ENCODE assay signal across 18 mouse cellular contexts in genomic region chr9:70248826-70249225, GRCm38 (mm10). TPM values are rescaled to one million over a fixed set of nuclear protein-coding genes. Genes with fewer than 3 reads are reported as not detected.
DNase-seq lines count a peak whose midpoint lies in the region; ATAC-seq and TF ChIP-seq lines count a peak whose summit lies in the region.
"Had no signal": no experiment of that assay in that cellular context is flagged by ENCODE, and none has a peak within 500 bp of the region (broad histone marks: within the 10 kb centered on the region; RNA-seq: fewer than 3 reads in every experiment).

No protein-coding gene starts in this region.

- no peaks in the 10 kb centered on the region for H3K27me3 ChIP-seq in stomach, embryonic 16.5 days (ENCODE audit: control insufficient read depth, insufficient read depth, low read length)
- H3K27me3 ChIP-seq in stomach, postnatal 0 days (ENCODE audit: control insufficient read depth, insufficient read depth, low read length): no peaks in the 10 kb centered on the region
- H3K27me3 ChIP-seq: embryonic facial prominence, embryonic 13.5 days had no signal

- TF ChIP-seq CTCF in stomach, postnatal 0 days (IDR thresholded peaks at IDR 0.05; ENCODE audit: low read depth): no peak
- TF ChIP-seq CTCF in bone marrow macrophage, adult 2 months (IDR thresholded peaks at IDR 0.05; ENCODE audit: low read depth, low read length): no peak

- H3K4me3 ChIP-seq in stomach, embryonic 16.5 days (replicated peaks; ENCODE audit: low read length): no peak overlapping the region
- no peak overlapping the region for H3K4me3 ChIP-seq in stomach, postnatal 0 days (ENCODE audit: low read depth, low read length)
- no peak overlapping the region for H3K4me3 ChIP-seq in bone marrow macrophage, adult 2 months (ENCODE audit: insufficient read depth, low read length)
- H3K4me3 ChIP-seq: embryonic facial prominence, embryonic 13.5 days had no signal

- H3K9me3 ChIP-seq in stomach, embryonic 16.5 days (replicated peaks; ENCODE audit: control insufficient read depth, low read length): no peaks in the 10 kb centered on the region
- H3K9me3 ChIP-seq in stomach, postnatal 0 days (ENCODE audit: control insufficient read depth, low read length): no peaks in the 10 kb centered on the region

- ATAC-seq in stomach, embryonic 16.5 days (ENCODE audit: insufficient read depth, low FRiP score): peak; percentile 43; the same call in 1 of the 2 replicates
- no peak; the same call in 1 of the 2 replicates for ATAC-seq in stomach, postnatal 0 days (ENCODE audit: low FRiP score, low TSS enrichment)
- ATAC-seq: forebrain, postnatal 0 days had no signal

- H3K27ac ChIP-seq in stomach, embryonic 16.5 days (ENCODE audit: low read length): no peak overlapping the region
- no peak overlapping the region for H3K27ac ChIP-seq in stomach, postnatal 0 days (replicated peaks)
- peak overlapping the region; percentile 39; the same call in 1 of the 2 replicates for H3K27ac ChIP-seq in bone marrow macrophage, adult 2 months (ENCODE audit: insufficient read depth, low read depth, low read length)
- H3K27ac ChIP-seq: embryonic facial prominence, embryonic 13.5 days had no signal

- H3K4me1 ChIP-seq in stomach, embryonic 16.5 days (ENCODE audit: control insufficient read depth, insufficient read depth, low read length): peaks cover 10% of the 10 kb centered on the region
- 0 out of 2 replicates have a peak, but pooled peaks cover 2% of the 10 kb centered on the region for H3K4me1 ChIP-seq in stomach, postnatal 0 days (replicated peaks; ENCODE audit: control insufficient read depth, insufficient read depth)
- peaks cover 58% of the 10 kb centered on the region for H3K4me1 ChIP-seq in bone marrow macrophage, adult 2 months (ENCODE audit: control insufficient read depth, insufficient read depth, low read length)

- TF ChIP-seq POLR2A in bone marrow macrophage, adult 2 months (IDR thresholded peaks at IDR 0.05; ENCODE audit: borderline replicate concordance, low read depth, low read length): no peak

- no peak overlapping the region for H3K9ac ChIP-seq in stomach, embryonic 16.5 days (ENCODE audit: low read length)
- H3K9ac ChIP-seq in stomach, postnatal 0 days (ENCODE audit: low read length): no peak overlapping the region
- H3K9ac ChIP-seq: embryonic facial prominence, embryonic 13.5 days; forebrain, postnatal 0 days; lung, embryonic 14.5 days had no signal

- peak; percentile 82 for DNase-seq in adrenal gland, adult 2 months
- no peak for DNase-seq in adrenal gland, postnatal 25 days
- DNase-seq in stomach, postnatal 0 days (ENCODE audit: low spot score): no peak
- no peak for DNase-seq in urinary bladder, adult 2 months (ENCODE audit: low spot score)
- DNase-seq in right cerebral cortex, postnatal 14 days: no peak
- no peak for DNase-seq in B cell, adult 2 months
- DNase-seq: cerebellum, adult 9-11 months; forebrain, postnatal 0 days; gastrocnemius, postnatal 14 days; layer of hippocampus, postnatal 36 days; left cerebral cortex, postnatal 4 days; lung, embryonic 14.5 days; midbrain, embryonic 14.5 days; right cerebral cortex, adult 18-20 months had no signal

- no peak overlapping the region for H3K4me2 ChIP-seq in stomach, embryonic 16.5 days (ENCODE audit: low read depth, low read length)
- H3K4me2 ChIP-seq in stomach, postnatal 0 days (replicated peaks; ENCODE audit: low read depth): no peak overlapping the region
- H3K4me2 ChIP-seq: embryonic facial prominence, embryonic 13.5 days; liver, embryonic 11.5 days; lung, embryonic 14.5 days had no signal

- 77% methylated on average over 4 of the region's 4 CpGs for WGBS in stomach, embryonic 16.5 days
- WGBS in stomach, postnatal 0 days: 65% methylated on average over 4 of the region's 4 CpGs

- no peaks in the 10 kb centered on the region for H3K36me3 ChIP-seq in stomach, embryonic 16.5 days (ENCODE audit: control insufficient read depth, insufficient read depth, low read length)
- H3K36me3 ChIP-seq in stomach, postnatal 0 days (ENCODE audit: control insufficient read depth, insufficient read depth, low read length): no peaks in the 10 kb centered on the region
- H3K36me3 ChIP-seq: embryonic facial prominence, embryonic 13.5 days had no signal

- TF ChIP-seq EP300 in stomach, postnatal 0 days (optimal IDR thresholded peaks at IDR 0.05): no peak

RNA-seq across cellular contexts. Expression of gene Myo1e, which starts 41.7 kb away (rescaled TPM):
- total RNA-seq in adrenal gland, adult 2 months (2021): 10 to 100 TPM; 23.4 to 29.3 TPM
- 3.1 and 4.2 TPM in 2 replicates for polyA plus RNA-seq in adrenal gland, adult 2 months (2012; rRNA removed)
- total RNA-seq in adrenal gland, postnatal 25 days (2021): 24.5 TPM in 2 replicates
- polyA plus RNA-seq in stomach, embryonic 16.5 days (2015; fragmentation: Nextera tagmentation; extraction: Ambion mirVana): 34.3 and 37.1 TPM in 2 replicates
- 15.3 and 15.7 TPM in 2 replicates for polyA plus RNA-seq in stomach, postnatal 0 days (2015; fragmentation: Nextera tagmentation; extraction: Ambion mirVana)
- 78.8 and 86.6 TPM in 2 replicates for polyA plus RNA-seq in bone marrow macrophage, adult 2 months (2012; ENCODE audit: insufficient read depth, insufficient read length, missing spikeins)
- polyA plus RNA-seq in urinary bladder, adult 2 months (2012; rRNA removed): 14.0 and 16.0 TPM in 2 replicates
